Mouse (Mus musculus): ENCODE results near the gene Cdan1.

DNA sequence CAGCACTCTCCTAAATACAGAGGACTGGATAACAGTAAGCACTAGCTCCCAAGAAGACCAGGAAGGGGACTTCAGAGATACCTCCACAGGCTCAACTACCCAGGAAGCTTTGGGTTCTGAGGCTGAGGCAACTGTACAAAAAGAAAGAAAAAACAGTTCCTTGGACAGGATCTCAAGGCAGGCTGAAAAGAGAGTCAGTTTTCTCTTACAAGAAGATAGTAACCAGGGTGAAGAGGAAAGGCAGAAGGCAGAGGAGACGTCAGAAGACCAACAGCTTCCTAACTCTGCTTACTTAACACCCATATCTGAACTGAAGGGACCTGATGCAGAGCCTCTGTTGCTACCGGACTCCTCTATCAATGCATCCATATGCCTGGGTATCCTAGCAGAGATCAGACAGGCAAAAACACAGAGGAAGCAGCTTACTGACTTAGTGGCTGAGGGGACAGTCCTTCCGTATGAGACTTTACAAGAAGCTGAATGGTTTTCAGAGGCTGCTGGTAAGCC is 149.5 kb downstream of the Cdan1 start:
- TF ChIP-seq POLR2A (IDR thresholded peaks at IDR 0.05; ENCODE audit: control insufficient read depth, low read depth, low read length) (no peak), CTCF (IDR thresholded peaks at IDR 0.05; ENCODE audit: control insufficient read depth, insufficient read depth, insufficient replicate concordance, low read depth, low read length) (no peak)
